Mouse (Mus musculus) heart, embryonic 16.5 days (tissue): ENCODE measurements around the gene Smim22. TPM values are rescaled to one million over a fixed set of nuclear protein-coding genes. Genes with fewer than 3 reads are reported as not detected.

Experiments
- ATAC-seq: fragments of 200-750 bp; cut with Nextera tagmentation; replicated peaks from 2 replicates; pipeline ENCODE4 v1.8.0; 2017; ENCODE audit warnings: moderate number of reproducible peaks; ENCODE audit not compliant: insufficient read depth, low FRiP score; ENCODE audit errors: extremely low read depth
- H3K27ac ChIP-seq: fragments of 300-500 bp; sonication (generic); 2 replicates; pipeline ENCODE4 v1.5.1; 2014; ENCODE audit warnings: mild to moderate bottlenecking, low read length, control low read depth, moderate library complexity
- H3K27me3 ChIP-seq: fragments of 300-500 bp; sonication (generic); 2 replicates; pipeline ENCODE4 v1.6.1; 2014; ENCODE audit warnings: low read length, mixed read lengths; ENCODE audit not compliant: control insufficient read depth, insufficient read depth
- H3K36me3 ChIP-seq: fragments of 300-500 bp; sonication (generic); 2 replicates; pipeline ENCODE4 v1.6.1; 2014; ENCODE audit not compliant: control insufficient read depth, insufficient read depth
- H3K4me1 ChIP-seq: fragments of 300-500 bp; sonication (generic); 2 replicates; pipeline ENCODE4 v1.6.1; 2014; ENCODE audit warnings: low read length, mixed read lengths; ENCODE audit not compliant: control insufficient read depth, insufficient read depth
- H3K4me2 ChIP-seq: fragments of 300-500 bp; sonication (generic); 2 replicates; pipeline ENCODE4 v1.6.1; 2014; ENCODE audit warnings: low read depth, mild to moderate bottlenecking, control low read depth, low read length
- H3K4me3 ChIP-seq: fragments of 300-500 bp; sonication (generic); 2 replicates; pipeline ENCODE4 v1.5.1; 2014; ENCODE audit warnings: mild to moderate bottlenecking, control low read depth, low read length
- H3K9ac ChIP-seq: fragments of 300-500 bp; sonication (generic); 2 replicates; pipeline ENCODE4 v1.6.1; 2014; ENCODE audit warnings: low read length, control low read depth
- H3K9me3 ChIP-seq: fragments of 300-500 bp; sonication (generic); replicated peaks from 2 replicates; pipeline ENCODE4 v1.6.1; 2016; ENCODE audit warnings: low read length; ENCODE audit not compliant: control insufficient read depth
- WGBS: fragments of 180-500 bp; shearing (Covaris S2); extraction: QIAGEN DNeasy Blood & Tissue Kit; methylation state at CpG from one replicate; pipeline ENCODE4 v1.1.7; 2014; 5-methylcytosine and 5-hydroxymethylcytosine counted together
- polyA plus RNA-seq: library from polyadenylated mRNA; unstranded; fragments of >200 nt; fragmentation: Nextera tagmentation; extraction: Ambion mirVana; gene quantifications from 2 replicates; pipeline ENCODE4 v1.2.1, GENCODE M21; 2015

The Smim22 gene
- polyA plus RNA-seq, result 3.5 and 5.4 TPM in 2 replicates

DNA sequence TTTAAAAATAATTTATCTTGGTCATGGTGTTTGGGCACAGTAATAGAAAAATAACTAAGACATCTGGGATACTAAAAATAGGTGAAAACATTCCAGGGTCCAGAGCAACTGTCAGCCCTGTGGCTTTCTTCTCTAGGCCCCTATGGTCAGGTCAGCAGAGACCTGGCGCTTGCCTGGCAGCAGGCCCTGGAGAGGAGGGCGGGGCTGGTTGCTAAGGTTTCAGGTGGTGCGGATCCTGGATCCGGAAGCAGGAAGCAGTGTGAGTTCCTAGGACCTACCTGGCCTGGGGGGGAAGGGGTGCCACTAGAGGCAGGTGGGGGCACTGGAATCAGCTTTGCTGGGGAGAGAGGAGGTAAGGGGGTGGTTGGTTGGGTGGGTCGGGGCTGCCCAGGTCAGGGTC lies at the start of gene Smim22:
Gene Smim22 (plus strand): TSS at position 222 of the 400 bp plus-strand sequence.
- no peaks in the 10 kb centered on the region for H3K27me3 ChIP-seq
- H3K9me3 ChIP-seq, result no peaks in the 10 kb centered on the region
- peak within 1 kb of the TSS; percentile 8; the same call in 1 of the 2 replicates for H3K4me2 ChIP-seq
- 53% methylated on average over 5 of the region's 5 CpGs for WGBS
- H3K36me3 ChIP-seq, result no peaks in the 10 kb centered on the region
- ATAC-seq, result 0 out of 2 replicates have a peak, but pooled peaks have one; percentile 30
- H3K4me3 ChIP-seq, result no peak within 1 kb of the TSS
- H3K4me1 ChIP-seq, result peaks cover 5% of the 10 kb centered on the region; the same call in 1 of the 2 replicates
- no peak within 1 kb of the TSS for H3K27ac ChIP-seq
- no peak within 1 kb of the TSS; the same call in 1 of the 2 replicates for H3K9ac ChIP-seq

DNA sequence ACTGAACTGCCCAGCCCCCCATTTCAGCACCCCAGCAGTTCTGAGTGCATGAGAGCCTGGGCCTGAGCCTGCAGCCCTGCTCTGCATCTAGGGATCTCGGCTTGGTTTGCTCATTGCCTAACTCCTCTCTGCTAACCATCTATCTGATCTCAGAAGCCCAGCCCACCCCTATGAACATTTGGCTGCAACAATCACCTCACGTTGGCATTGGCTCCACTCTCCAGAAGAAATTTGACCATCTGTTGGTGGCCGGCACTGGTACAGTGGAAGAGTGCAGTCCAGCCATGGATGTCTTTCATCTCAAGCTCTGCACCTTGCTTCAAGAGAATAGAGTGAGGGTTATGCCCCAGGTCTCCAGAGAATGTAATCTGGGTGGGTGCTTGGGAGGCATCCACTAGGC lies 49.6 kb upstream of the Smim22 start:
- 0 out of 2 replicates have a peak, but pooled peaks cover under 1% of the 10 kb centered on the region for H3K4me1 ChIP-seq
- no peak overlapping the region for H3K27ac ChIP-seq
- no peak overlapping the region for H3K9ac ChIP-seq
- no peak overlapping the region for H3K4me3 ChIP-seq
- ATAC-seq, result no peak
- 81% methylated on average over 3 of the region's 3 CpGs for WGBS
- H3K4me2 ChIP-seq, result no peak overlapping the region
- peaks cover 27% of the 10 kb centered on the region for H3K36me3 ChIP-seq
- no peaks in the 10 kb centered on the region for H3K9me3 ChIP-seq
- no peaks in the 10 kb centered on the region for H3K27me3 ChIP-seq

DNA sequence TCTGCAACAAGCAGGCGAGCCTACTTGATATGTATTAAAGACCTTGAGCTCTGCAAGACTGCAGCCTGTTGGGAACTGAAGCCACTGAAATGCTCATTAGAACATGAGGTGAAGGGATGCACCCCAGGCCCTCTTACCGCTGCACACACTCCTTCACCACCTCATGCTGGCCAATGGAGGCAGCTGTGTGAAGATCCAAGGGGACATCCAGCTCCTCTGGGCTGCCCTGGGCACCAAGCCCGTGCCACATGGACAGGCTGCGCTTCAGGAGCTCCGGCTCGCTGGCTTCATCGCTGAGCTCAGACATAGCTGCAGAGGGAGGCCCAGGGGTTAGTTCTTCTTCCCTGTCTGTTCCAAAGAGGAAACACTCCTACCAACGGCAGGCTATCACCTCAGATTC lies 46.8 kb upstream of the Smim22 start:
- ATAC-seq, result no peak
- H3K4me3 ChIP-seq, result no peak overlapping the region
- no peak overlapping the region for H3K4me2 ChIP-seq
- H3K27ac ChIP-seq, result no peak overlapping the region; the same call in 1 of the 2 replicates
- H3K9ac ChIP-seq, result no peak overlapping the region
- no peaks in the 10 kb centered on the region for H3K27me3 ChIP-seq
- H3K9me3 ChIP-seq, result no peaks in the 10 kb centered on the region
- H3K36me3 ChIP-seq, result peaks cover 10% of the 10 kb centered on the region
- peaks cover 10% of the 10 kb centered on the region for H3K4me1 ChIP-seq
- WGBS, result 83% methylated on average over 8 of the region's 8 CpGs

DNA sequence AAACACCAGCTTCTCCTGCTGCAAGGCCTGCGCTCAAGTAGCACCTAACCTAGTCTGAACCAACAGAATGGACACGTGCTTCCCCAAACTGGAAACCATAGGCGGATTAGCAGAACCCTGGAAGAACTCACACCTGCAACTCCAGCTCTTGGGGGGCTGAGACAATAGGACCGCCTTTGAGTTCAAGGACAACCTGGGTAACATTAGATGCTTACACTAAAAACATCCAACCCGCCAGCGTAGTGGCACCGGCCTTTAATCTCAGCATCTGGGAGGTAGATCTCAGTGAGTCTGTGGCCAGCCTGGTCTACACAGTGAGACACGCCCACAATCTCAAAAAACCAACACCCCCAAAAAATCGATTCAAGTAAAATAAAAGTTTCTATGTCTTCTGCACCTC lies 43.7 kb upstream of the Smim22 start:
- Histone ChIP-seq H3K4me3 (peak overlapping the region; percentile 83), H3K9me3 (no peaks in the 10 kb centered on the region), H3K27me3 (no peaks in the 10 kb centered on the region), H3K4me1 (peaks cover 12% of the 10 kb centered on the region), H3K27ac (no peak overlapping the region; the same call in 1 of the 2 replicates), H3K4me2 (peak overlapping the region; percentile 96), H3K36me3 (no peaks in the 10 kb centered on the region), H3K9ac (peak overlapping the region; percentile 89)
- 36% methylated on average over 9 of the region's 9 CpGs for WGBS
- ATAC-seq, result no peak

DNA sequence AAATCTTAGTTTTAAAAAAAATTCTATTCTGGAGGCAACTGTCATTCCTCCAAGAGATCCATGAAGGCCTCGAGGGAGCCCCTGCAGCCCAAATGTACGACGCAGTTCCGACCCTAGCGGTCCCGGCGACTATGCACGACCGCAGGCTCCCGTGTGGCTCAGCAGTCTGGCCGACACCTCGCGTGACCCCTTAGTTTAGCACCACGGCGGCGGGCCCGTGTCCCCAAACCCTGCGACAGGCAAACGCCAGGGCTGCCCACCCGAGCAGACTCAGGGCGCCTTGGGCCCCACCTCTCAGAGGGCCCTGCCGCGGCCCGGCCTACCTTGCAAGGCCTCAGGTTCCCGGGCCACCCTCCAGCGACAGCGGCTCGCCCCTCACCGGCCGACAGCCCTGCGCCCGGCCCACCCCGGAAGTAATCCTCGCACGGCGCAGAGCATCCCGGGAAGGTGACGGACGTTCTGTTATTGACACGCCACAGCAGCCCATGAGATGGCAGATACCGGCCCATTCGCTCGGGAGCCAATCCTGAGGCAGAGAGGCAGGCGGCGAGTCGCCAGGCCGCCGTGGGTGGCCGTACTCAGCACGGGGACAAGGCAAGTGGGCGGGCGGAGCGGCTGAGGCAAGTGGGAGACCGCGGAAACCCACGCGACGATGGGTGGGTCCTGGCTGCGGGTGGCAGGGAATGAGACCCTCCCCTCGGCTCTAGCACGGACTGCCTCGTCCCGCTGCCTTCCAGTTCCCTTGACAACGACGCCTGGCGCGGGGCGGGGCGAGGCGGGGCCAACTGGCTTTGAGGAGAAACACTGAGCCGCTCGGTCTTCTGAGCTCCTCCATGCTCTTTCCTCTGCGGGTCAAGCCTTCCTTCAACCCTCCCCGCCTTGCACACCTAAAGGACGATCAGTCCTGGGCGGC lies 43.0 kb upstream of the Smim22 start, which contains the start of gene Anks3:
Gene Anks3 (minus strand): TSS at position 409 of the 913 bp plus-strand sequence.
- under 1% methylated on average over 73 of the region's 76 CpGs for WGBS
- Histone ChIP-seq H3K36me3 (no peaks in the 10 kb centered on the region), H3K9me3 (no peaks in the 10 kb centered on the region), H3K9ac (peak within 1 kb of the TSS; percentile 89), H3K27me3 (no peaks in the 10 kb centered on the region), H3K4me2 (peak within 1 kb of the TSS; percentile 96), H3K4me1 (peaks cover 12% of the 10 kb centered on the region), H3K4me3 (peak within 1 kb of the TSS; percentile 83), H3K27ac (peak within 1 kb of the TSS; percentile 85)
- ATAC-seq, result peak; percentile 96

DNA sequence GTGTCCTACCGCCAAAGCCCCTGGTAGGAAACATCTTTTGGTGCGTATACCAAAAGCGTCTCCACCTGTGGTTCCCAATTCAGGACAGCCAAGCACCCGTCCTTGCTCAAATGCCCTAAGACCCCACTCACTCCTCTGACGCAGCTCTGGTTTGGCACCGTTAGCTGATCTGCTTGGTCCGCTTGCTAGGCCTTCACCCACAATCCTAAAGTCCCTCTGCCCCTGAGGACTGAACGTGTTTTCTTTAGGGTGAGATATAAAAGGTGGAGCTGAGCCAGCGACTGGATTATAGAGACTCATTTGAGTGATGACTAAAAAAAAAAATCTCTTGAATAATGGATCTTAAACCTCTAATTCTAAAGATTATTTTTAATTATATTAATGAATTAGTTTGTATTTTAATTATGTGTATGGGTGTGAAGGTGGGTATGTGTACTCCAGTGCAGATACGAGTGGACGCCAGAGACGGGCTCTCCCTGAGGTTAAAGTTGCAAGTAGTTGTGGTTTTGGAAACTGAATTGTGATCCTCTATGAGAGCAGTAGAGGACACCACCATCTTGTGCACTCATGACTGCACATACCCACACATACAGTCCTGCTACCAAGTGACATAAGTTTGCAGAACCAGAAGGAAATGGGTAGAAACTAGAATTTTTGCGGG lies 42.2 kb upstream of the Smim22 start:
- no peak for ATAC-seq
- WGBS, result 18% methylated on average over 13 of the region's 13 CpGs

DNA sequence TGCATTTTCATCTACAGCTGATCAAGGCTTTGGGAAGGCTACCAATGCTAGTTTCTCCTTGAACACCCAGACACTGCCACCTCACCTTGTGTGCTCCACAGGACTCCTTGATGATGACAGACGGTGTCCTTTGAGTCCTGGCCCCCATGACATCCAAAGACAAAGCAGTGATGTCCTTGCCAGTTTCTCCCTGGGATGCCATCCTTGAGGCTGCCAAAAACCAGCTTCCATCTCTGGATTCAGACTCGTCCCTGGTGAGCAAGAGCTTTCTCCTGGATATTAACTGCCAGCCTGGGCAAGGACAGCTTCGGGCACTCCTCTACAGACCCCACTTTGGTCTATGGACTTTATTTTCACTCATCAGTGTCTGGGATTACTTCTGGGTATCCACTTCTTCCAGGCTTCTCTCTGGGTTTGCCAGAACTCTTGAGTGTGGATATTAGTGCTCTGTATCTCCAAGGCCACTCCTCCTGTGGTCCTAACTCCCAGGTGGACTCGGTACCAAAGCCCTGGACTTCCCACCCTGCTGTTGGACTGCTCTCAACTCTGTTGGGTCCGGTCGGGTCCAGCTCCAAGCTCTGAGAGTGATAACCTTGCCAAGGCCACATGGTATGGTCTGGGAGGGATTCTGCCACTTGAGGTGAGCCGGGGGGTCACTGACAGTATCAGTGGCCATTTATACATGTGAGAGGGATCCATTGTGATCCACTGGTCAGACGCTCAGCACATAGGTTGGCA lies 41.5 kb upstream of the Smim22 start:
- Histone ChIP-seq H3K9me3 (no peaks in the 10 kb centered on the region), H3K27me3 (no peaks in the 10 kb centered on the region), H3K9ac (no peak overlapping the region), H3K4me1 (peaks cover 12% of the 10 kb centered on the region), H3K27ac (no peak overlapping the region), H3K4me2 (peak overlapping the region; percentile 96; the same call in 1 of the 2 replicates), H3K36me3 (no peaks in the 10 kb centered on the region), H3K4me3 (no peak overlapping the region)
- WGBS, result 82% methylated on average over 8 of the region's 8 CpGs
- ATAC-seq, result no peak

More for the DNA sequence above, 42.2 kb upstream of the Smim22 start:
- Histone ChIP-seq H3K4me2 (peak overlapping the region; percentile 96), H3K27ac (peak overlapping the region; percentile 85), H3K9ac (peak overlapping the region; percentile 79), H3K9me3 (no peaks in the 10 kb centered on the region), H3K36me3 (no peaks in the 10 kb centered on the region), H3K4me3 (peak overlapping the region; percentile 83), H3K27me3 (no peaks in the 10 kb centered on the region), H3K4me1 (peaks cover 12% of the 10 kb centered on the region)

DNA sequence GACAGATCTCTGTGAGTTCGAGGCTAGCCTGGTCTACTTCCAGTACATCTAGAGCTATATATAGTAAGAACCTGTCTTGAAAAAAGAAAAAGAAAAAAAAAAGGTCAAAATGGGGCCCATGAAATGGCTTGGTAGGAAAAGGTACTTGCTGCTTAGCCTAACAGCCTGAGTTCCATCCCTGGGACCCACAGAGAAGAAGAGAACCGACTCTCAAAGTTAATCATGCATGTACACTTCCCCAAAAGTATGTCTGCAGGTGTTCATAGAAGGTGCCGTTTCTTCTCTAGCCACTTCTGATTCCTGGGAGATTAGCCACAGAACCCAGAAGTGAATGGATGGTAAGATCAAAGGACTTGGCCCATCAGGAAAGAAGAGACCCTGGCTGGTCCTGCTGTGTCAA lies 38.7 kb upstream of the Smim22 start:
- no peak overlapping the region for H3K9ac ChIP-seq
- no peak overlapping the region for H3K4me3 ChIP-seq
- H3K27me3 ChIP-seq, result no peaks in the 10 kb centered on the region
- H3K27ac ChIP-seq, result no peak overlapping the region
- H3K36me3 ChIP-seq, result no peaks in the 10 kb centered on the region
- no peaks in the 10 kb centered on the region for H3K9me3 ChIP-seq
- 71% methylated on average over 3 of the region's 3 CpGs for WGBS
- no peak for ATAC-seq
- peaks cover 11% of the 10 kb centered on the region for H3K4me1 ChIP-seq
- no peak overlapping the region for H3K4me2 ChIP-seq
